Mouse (Mus musculus): ENCODE measurements around the gene Syngr4.

GRCm38 (mm10) chr7:45906622-45907021 lies 10.1 kb upstream of the Syngr4 start:
- TF ChIP-seq CTCF (IDR thresholded peaks at IDR 0.05; ENCODE audit: extremely low read depth, insufficient read length, insufficient replicate concordance, low read depth, low read length) (no peak), POLR2A (IDR thresholded peaks at IDR 0.05; ENCODE audit: low read depth, low read length) (no peak)

All from small intestine, adult 2 months (tissue).